Mouse (Mus musculus) ES-E14 (cell line): ENCODE data around the gene Ttll5.

Experiments
- HCFC1 ChIP-seq: IDR thresholded peaks from 2 replicates; pipeline ENCODE4 v1.6.1; 2012; ENCODE audit warnings: low read length, inconsistent platforms, borderline replicate concordance; ENCODE audit not compliant: insufficient read depth
- ZNF384 ChIP-seq: IDR thresholded peaks from 2 replicates; pipeline ENCODE4 v1.6.1; 2012; ENCODE audit warnings: low read depth, low read length, inconsistent platforms

- no peak for TF ChIP-seq HCFC1
- TF ChIP-seq ZNF384 = no peak
These were observed 104.1 kb downstream of the Ttll5 start for GRCm38 (mm10) chr12:85928513-85928912.
